Mouse (Mus musculus) testis, adult 2 months (tissue): ENCODE data around the gene Atxn1. TPM values are rescaled to one million over a fixed set of nuclear protein-coding genes. Genes with fewer than 3 reads are reported as not detected.
A peak's percentile ranks its signal among the peaks of the same experiment; 100 is the strongest.

Experiments
- H3K27ac ChIP-seq: fragments of 200-500 bp; 2 replicates; pipeline ENCODE4 v1.5.1; 2012; ENCODE audit warnings: low read depth, low read length; ENCODE audit not compliant: control insufficient read depth, insufficient read depth
- H3K27me3 ChIP-seq: fragments of 200-500 bp; 2 replicates; pipeline ENCODE4 v1.6.1; 2012; ENCODE audit warnings: mild to moderate bottlenecking, low read length, moderate library complexity; ENCODE audit not compliant: control insufficient read depth, insufficient read depth
- H3K36me3 ChIP-seq: fragments of 200-500 bp; 2 replicates; pipeline ENCODE4 v1.6.1; 2012; ENCODE audit warnings: mild to moderate bottlenecking, low read length; ENCODE audit not compliant: control insufficient read depth, insufficient read depth
- H3K4me1 ChIP-seq: fragments of 200-500 bp; 2 replicates; pipeline ENCODE4 v1.6.1; 2012; ENCODE audit warnings: low read length; ENCODE audit not compliant: control insufficient read depth, insufficient read depth
- H3K4me3 ChIP-seq: fragments of 200-500 bp; 2 replicates; pipeline ENCODE4 v1.5.1; 2012; ENCODE audit warnings: low read depth, mild to moderate bottlenecking, low read length, moderate library complexity, mixed read lengths; ENCODE audit not compliant: control insufficient read depth
- CTCF ChIP-seq: fragments of 200-500 bp; IDR thresholded peaks from 2 replicates; pipeline ENCODE4 v1.5.1; 2012; ENCODE audit warnings: low read depth, mild to moderate bottlenecking, inconsistent platforms, low read length, moderate library complexity; ENCODE audit not compliant: control insufficient read depth, insufficient read depth, insufficient replicate concordance
- POLR2A ChIP-seq: fragments of 200-500 bp; IDR thresholded peaks from 2 replicates; pipeline ENCODE4 v1.6.1; 2012; ENCODE audit warnings: low read depth, mild to moderate bottlenecking, inconsistent platforms, low read length, moderate library complexity; ENCODE audit not compliant: control insufficient read depth
- polyA plus RNA-seq: library from polyadenylated mRNA; depleted of rRNA; stranded (reverse); fragments of >200 nt; gene quantifications from 2 replicates; pipeline ENCODE4 v1.2.3, GENCODE M21; 2012

Gene Atxn1
- polyA plus RNA-seq, 1 experiment, result 3.2 TPM

DNA sequence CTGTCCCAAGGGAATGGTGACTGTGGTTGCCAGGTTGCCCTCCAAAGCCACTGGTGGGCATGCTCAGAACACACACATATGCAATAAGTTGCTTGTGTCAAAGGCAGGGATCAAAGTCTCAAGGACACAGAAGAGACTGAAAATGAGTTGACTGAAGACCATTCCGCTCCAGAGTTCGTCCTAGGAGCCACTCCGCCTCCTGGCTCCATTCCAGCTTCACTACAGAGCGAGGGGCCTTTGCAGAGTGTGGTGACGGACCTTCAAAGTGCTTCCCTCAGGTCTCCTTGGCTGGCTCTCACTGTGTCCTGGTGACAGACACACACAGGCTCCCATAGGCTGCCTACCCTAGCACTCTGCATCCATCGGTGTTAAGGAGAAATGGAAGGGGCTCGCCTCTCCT is 411.1 kb downstream of the Atxn1 start:
- Histone ChIP-seq H3K4me3 (no peak overlapping the region), H3K36me3 (no peaks in the 10 kb centered on the region), H3K4me1 (no peaks in the 10 kb centered on the region), H3K27me3 (no peaks in the 10 kb centered on the region), H3K27ac (no peak overlapping the region)
- no peak for TF ChIP-seq CTCF
- TF ChIP-seq POLR2A, result no peak

DNA sequence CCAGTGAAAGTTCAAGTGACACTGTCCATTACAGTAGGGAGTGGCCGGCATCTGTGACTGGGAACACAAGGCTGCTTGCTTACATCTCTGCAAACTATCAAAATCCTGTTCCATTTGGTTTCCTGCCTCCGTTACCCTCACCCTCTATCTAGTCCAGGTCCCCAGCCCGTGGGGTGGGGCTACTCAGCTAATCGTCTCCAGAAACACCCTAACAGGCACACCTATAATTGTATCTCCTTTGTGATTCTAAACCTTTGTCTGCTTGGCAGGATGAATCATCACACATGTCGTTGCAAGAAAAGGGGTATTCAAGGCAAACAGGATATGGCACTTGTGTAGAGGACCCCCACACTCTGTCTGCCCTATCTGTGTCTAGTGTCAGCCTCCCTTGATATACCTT is 417.3 kb downstream of the Atxn1 start:
- H3K36me3 ChIP-seq, result no peaks in the 10 kb centered on the region
- no peaks in the 10 kb centered on the region for H3K4me1 ChIP-seq
- H3K4me3 ChIP-seq, result no peak overlapping the region
- TF ChIP-seq CTCF, result no peak
- TF ChIP-seq POLR2A, result no peak
- H3K27ac ChIP-seq, result no peak overlapping the region
- no peaks in the 10 kb centered on the region for H3K27me3 ChIP-seq

- Histone ChIP-seq H3K27me3 (no peaks in the 10 kb centered on the region), H3K27ac (no peak overlapping the region), H3K4me3 (no peak overlapping the region)
Measured at GRCm38 (mm10) chr13:45546946-45547345, 417.9 kb downstream of the Atxn1 start.

DNA sequence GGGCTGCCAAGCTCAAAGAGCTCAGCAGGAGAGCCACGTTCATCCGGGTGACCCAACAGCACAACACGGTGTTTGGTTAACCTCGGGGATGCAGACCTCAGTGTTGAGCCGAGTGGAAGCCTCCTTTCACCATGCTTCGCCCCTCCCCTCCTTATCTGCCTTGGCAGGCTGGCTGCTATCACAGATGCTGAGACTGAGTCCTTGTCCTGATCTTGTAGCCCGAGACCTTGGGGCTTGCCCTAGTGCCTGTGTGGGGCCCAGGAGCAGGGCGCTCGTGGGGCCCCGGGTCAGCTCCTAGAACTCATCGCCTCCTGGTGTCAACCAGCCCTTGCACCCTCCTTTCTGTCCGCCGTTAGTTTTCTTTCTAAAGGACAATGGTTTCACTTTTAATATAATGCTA is 418.8 kb downstream of the Atxn1 start:
- TF ChIP-seq CTCF, result no peak
- no peak for TF ChIP-seq POLR2A
- Histone ChIP-seq H3K4me3 (no peak overlapping the region), H3K27ac (no peak overlapping the region)

More at GRCm38 (mm10) chr13:45546946-45547345, 417.9 kb downstream of the Atxn1 start:
- Histone ChIP-seq H3K4me1 (no peaks in the 10 kb centered on the region), H3K36me3 (no peaks in the 10 kb centered on the region)
- TF ChIP-seq CTCF (no peak), POLR2A (no peak)

GRCm38 (mm10) chr13:45539205-45539568 is 425.6 kb downstream of the Atxn1 start:
- Histone ChIP-seq H3K4me3 (no peak overlapping the region; the same call in none of the 2 replicates), H3K4me1 (no peaks in the 10 kb centered on the region), H3K27ac (no peak overlapping the region), H3K27me3 (no peaks in the 10 kb centered on the region), H3K36me3 (no peaks in the 10 kb centered on the region)
- TF ChIP-seq POLR2A (no peak), CTCF (peak; percentile 74)

More for the DNA sequence above, 418.8 kb downstream of the Atxn1 start:
- no peaks in the 10 kb centered on the region for H3K36me3 ChIP-seq
- H3K27me3 ChIP-seq, result no peaks in the 10 kb centered on the region
- H3K4me1 ChIP-seq, result no peaks in the 10 kb centered on the region

- TF ChIP-seq POLR2A, result no peak
- peak; percentile 32; the same call in 1 of the 2 replicates for TF ChIP-seq CTCF
Measured at GRCm38 (mm10) chr13:45538532-45539204, 426.1 kb downstream of the Atxn1 start.

DNA sequence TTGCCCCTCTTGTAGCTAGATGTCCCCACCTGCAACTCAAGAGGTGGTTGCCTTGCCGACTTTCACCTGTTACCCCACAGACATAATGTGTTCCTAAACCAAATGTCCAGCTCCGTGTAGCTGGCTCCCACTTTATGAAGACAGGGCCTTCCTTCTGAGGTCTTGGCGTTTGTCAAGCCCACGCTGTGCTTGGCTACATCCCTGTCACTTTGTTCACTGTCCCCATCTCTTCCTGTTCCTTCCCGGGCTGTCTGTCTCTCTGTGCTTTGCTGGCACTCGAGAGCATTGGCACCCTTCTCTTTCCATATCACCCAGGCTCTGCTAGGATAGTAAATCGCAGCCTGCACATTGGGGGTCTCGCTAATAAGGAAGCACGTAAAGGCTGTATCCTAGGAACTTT is 426.7 kb downstream of the Atxn1 start:
- Histone ChIP-seq H3K4me1 (no peaks in the 10 kb centered on the region), H3K36me3 (no peaks in the 10 kb centered on the region), H3K27me3 (no peaks in the 10 kb centered on the region), H3K27ac (no peak overlapping the region), H3K4me3 (no peak overlapping the region)
- TF ChIP-seq CTCF (no peak), POLR2A (no peak)

More at GRCm38 (mm10) chr13:45538532-45539204, 426.1 kb downstream of the Atxn1 start:
- H3K4me3 ChIP-seq, result no peak overlapping the region; the same call in 1 of the 2 replicates
- no peaks in the 10 kb centered on the region for H3K27me3 ChIP-seq
- no peaks in the 10 kb centered on the region for H3K36me3 ChIP-seq
- no peaks in the 10 kb centered on the region for H3K4me1 ChIP-seq
- no peak overlapping the region for H3K27ac ChIP-seq
